Mouse (Mus musculus): ENCODE data around the gene Rhod.

- TF ChIP-seq CTCF (IDR thresholded peaks at IDR 0.05; ENCODE audit: extremely low read depth, insufficient read length, insufficient replicate concordance, low read depth, low read length), result no peak
- no peak for TF ChIP-seq POLR2A (IDR thresholded peaks at IDR 0.05; ENCODE audit: low read depth, low read length)
These were observed at the start of gene Rhod for GRCm38 (mm10) chr19:4439161-4439801.
